Mouse (Mus musculus) testis, adult 2 months (tissue): ENCODE measurements around the gene Cbl. TPM values are rescaled to one million over a fixed set of nuclear protein-coding genes. Genes with fewer than 3 reads are reported as not detected.

Source experiments
- H3K27ac ChIP-seq: fragments of 200-500 bp; 2 replicates; pipeline ENCODE4 v1.5.1; 2012; ENCODE audit warnings: low read depth, low read length; ENCODE audit not compliant: control insufficient read depth, insufficient read depth
- H3K27me3 ChIP-seq: fragments of 200-500 bp; 2 replicates; pipeline ENCODE4 v1.6.1; 2012; ENCODE audit warnings: mild to moderate bottlenecking, low read length, moderate library complexity; ENCODE audit not compliant: control insufficient read depth, insufficient read depth
- H3K36me3 ChIP-seq: fragments of 200-500 bp; 2 replicates; pipeline ENCODE4 v1.6.1; 2012; ENCODE audit warnings: mild to moderate bottlenecking, low read length; ENCODE audit not compliant: control insufficient read depth, insufficient read depth
- H3K4me1 ChIP-seq: fragments of 200-500 bp; 2 replicates; pipeline ENCODE4 v1.6.1; 2012; ENCODE audit warnings: low read length; ENCODE audit not compliant: control insufficient read depth, insufficient read depth
- H3K4me3 ChIP-seq: fragments of 200-500 bp; 2 replicates; pipeline ENCODE4 v1.5.1; 2012; ENCODE audit warnings: low read depth, mild to moderate bottlenecking, low read length, moderate library complexity, mixed read lengths; ENCODE audit not compliant: control insufficient read depth
- CTCF ChIP-seq: fragments of 200-500 bp; IDR thresholded peaks from 2 replicates; pipeline ENCODE4 v1.5.1; 2012; ENCODE audit warnings: low read depth, mild to moderate bottlenecking, inconsistent platforms, low read length, moderate library complexity; ENCODE audit not compliant: control insufficient read depth, insufficient read depth, insufficient replicate concordance
- POLR2A ChIP-seq: fragments of 200-500 bp; IDR thresholded peaks from 2 replicates; pipeline ENCODE4 v1.6.1; 2012; ENCODE audit warnings: low read depth, mild to moderate bottlenecking, inconsistent platforms, low read length, moderate library complexity; ENCODE audit not compliant: control insufficient read depth
- polyA plus RNA-seq: library from polyadenylated mRNA; depleted of rRNA; stranded (reverse); fragments of >200 nt; gene quantifications from 2 replicates; pipeline ENCODE4 v1.2.3, GENCODE M21; 2012

Gene Cbl
- polyA plus RNA-seq, 1 experiment = 47.9 TPM

DNA sequence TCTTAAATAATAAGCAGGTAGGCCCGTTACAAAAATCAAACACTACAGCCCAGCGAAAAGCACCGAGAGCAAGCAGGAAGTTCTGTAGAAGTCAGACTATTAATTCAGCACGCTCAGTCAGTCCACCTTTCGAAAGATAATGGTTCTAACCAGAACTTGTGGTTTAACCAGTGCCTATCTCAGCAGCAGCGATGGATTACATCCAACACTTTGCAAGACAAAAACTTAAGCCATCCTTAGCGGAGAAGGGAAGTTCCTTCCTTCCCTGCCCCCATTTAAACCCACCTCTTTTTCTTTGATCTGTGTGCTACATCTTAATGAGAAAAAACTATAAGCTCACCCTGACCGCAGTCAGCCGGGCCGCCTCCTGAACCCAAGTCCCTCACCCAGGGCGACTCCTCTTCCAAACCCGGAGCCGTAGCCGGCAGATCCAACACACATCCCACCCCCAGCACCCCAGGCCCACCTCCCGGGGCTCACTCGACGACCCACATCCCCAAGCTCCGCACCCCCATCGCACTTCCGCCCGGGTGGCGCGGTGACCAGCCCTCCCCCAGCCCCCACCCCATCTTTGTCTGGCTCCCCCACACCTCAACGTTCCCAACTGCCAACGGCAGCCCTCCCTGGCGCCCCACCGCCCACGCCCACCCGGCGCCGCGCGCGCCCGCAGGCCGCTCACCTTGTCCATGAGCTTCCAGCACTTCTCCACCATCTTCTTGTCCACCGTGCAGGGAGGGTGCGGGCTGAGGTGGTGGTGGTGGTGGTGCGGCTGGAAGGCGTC, 638 bp downstream of the Cbl start:
- peaks cover 1% of the 10 kb centered on the region; the same call in 1 of the 2 replicates for H3K36me3 ChIP-seq
- H3K27ac ChIP-seq = peak overlapping the region; percentile 97
- TF ChIP-seq POLR2A = no peak
- no peak for TF ChIP-seq CTCF
- H3K4me3 ChIP-seq = peak overlapping the region; percentile 94
- peaks cover 5% of the 10 kb centered on the region for H3K4me1 ChIP-seq
- H3K27me3 ChIP-seq = no peaks in the 10 kb centered on the region

GRCm38 (mm10) chr9:44231609-44232008, 2.2 kb downstream of the Cbl start:
- Histone ChIP-seq H3K27me3 (no peaks in the 10 kb centered on the region), H3K4me1 (peaks cover 5% of the 10 kb centered on the region), H3K4me3 (peak overlapping the region; percentile 10), H3K27ac (no peak overlapping the region), H3K36me3 (peaks cover under 1% of the 10 kb centered on the region; the same call in 1 of the 2 replicates)
- TF ChIP-seq CTCF (no peak), POLR2A (no peak)

GRCm38 (mm10) chr9:44225993-44226392, 7.9 kb downstream of the Cbl start:
- no peaks in the 10 kb centered on the region for H3K27me3 ChIP-seq
- H3K36me3 ChIP-seq = no peaks in the 10 kb centered on the region; the same call in 1 of the 2 replicates
- H3K4me3 ChIP-seq = no peak overlapping the region
- TF ChIP-seq CTCF (no peak), POLR2A (no peak)
- no peak overlapping the region for H3K27ac ChIP-seq
- peaks cover 5% of the 10 kb centered on the region for H3K4me1 ChIP-seq

- Histone ChIP-seq H3K4me1 (no peaks in the 10 kb centered on the region), H3K27me3 (no peaks in the 10 kb centered on the region), H3K36me3 (no peaks in the 10 kb centered on the region; the same call in 1 of the 2 replicates), H3K27ac (no peak overlapping the region), H3K4me3 (no peak overlapping the region)
- TF ChIP-seq POLR2A (no peak), CTCF (no peak)
These were observed 20.3 kb downstream of the Cbl start for GRCm38 (mm10) chr9:44213538-44213937.

- Histone ChIP-seq H3K36me3 (no peaks in the 10 kb centered on the region; the same call in 1 of the 2 replicates), H3K27me3 (no peaks in the 10 kb centered on the region), H3K4me1 (no peaks in the 10 kb centered on the region), H3K27ac (no peak overlapping the region), H3K4me3 (no peak overlapping the region)
- TF ChIP-seq POLR2A (no peak), CTCF (no peak)
These were observed 21.4 kb downstream of the Cbl start for GRCm38 (mm10) chr9:44212406-44212805.

GRCm38 (mm10) chr9:44209416-44209815, 24.4 kb downstream of the Cbl start:
- H3K27ac ChIP-seq = no peak overlapping the region
- H3K4me1 ChIP-seq = no peaks in the 10 kb centered on the region
- no peaks in the 10 kb centered on the region; the same call in 1 of the 2 replicates for H3K36me3 ChIP-seq
- no peak overlapping the region for H3K4me3 ChIP-seq
- no peaks in the 10 kb centered on the region for H3K27me3 ChIP-seq
- no peak for TF ChIP-seq POLR2A
- no peak for TF ChIP-seq CTCF

GRCm38 (mm10) chr9:44207840-44208239, 26.0 kb downstream of the Cbl start:
- H3K36me3 ChIP-seq = no peaks in the 10 kb centered on the region; the same call in 1 of the 2 replicates
- no peak for TF ChIP-seq CTCF
- TF ChIP-seq POLR2A = no peak
- no peak overlapping the region for H3K27ac ChIP-seq
- H3K27me3 ChIP-seq = no peaks in the 10 kb centered on the region
- no peak overlapping the region for H3K4me3 ChIP-seq
- no peaks in the 10 kb centered on the region for H3K4me1 ChIP-seq
